Mouse (Mus musculus) brain, embryonic 14.5 days (tissue): ENCODE results near the gene Clta.

Source experiments
- CTCF ChIP-seq: fragments of 200-500 bp; IDR thresholded peaks from 2 replicates; pipeline ENCODE4 v1.5.1; 2012; ENCODE audit warnings: inconsistent platforms, mild to moderate bottlenecking, moderate library complexity, borderline replicate concordance; ENCODE audit not compliant: insufficient read depth, insufficient read length; ENCODE audit errors: extremely low read depth
- POLR2A ChIP-seq: fragments of 200-500 bp; IDR thresholded peaks from 2 replicates; pipeline ENCODE4 v1.6.1; 2012; ENCODE audit warnings: mild to moderate bottlenecking, inconsistent platforms, borderline replicate concordance; ENCODE audit not compliant: poor library complexity, insufficient read depth, insufficient read length, severe bottlenecking; ENCODE audit errors: extremely low read depth

DNA sequence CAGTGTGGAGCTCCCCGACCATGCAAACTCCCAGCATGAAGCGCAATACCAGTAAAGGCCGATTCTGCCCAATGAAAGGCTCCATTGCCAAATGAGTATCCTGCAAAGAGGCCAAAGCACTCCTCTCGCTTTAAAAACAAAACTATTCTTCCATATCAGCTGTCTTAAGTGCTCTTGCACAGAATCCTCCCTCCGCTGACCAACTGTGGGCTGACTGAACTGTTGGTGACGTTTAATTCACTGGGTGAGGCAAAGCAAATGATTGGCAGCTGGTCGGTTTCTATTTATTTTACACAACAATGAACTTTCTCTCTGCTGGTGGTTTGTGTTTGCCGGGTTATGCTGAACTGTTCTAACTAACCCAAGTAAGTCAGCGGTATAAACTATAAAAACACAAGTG, 64.5 kb downstream of the Clta start:
- TF ChIP-seq CTCF (no peak), POLR2A (no peak)
